Mouse (Mus musculus): ENCODE measurements at regions not wholly inside any gene's neighbourhood (a gene's known extent, or its start where the extent isn't known, plus 50 kb on each side); places are given as distances from the start of the nearest gene placed in this dataset.

- WGBS, result 60% methylated on average over 8 of the region's 8 CpGs
- no peaks in the 10 kb centered on the region for H3K9me3 ChIP-seq
- H3K36me3 ChIP-seq, result no peaks in the 10 kb centered on the region
- H3K27me3 ChIP-seq, result no peaks in the 10 kb centered on the region
- H3K27ac ChIP-seq (replicated peaks), result no peak overlapping the region
- no peaks in the 10 kb centered on the region for H3K4me1 ChIP-seq
- 0 out of 2 replicates have a peak, but pooled peaks have one; percentile 6 for ATAC-seq (ENCODE audit: low FRiP score, low read depth)
- no peak overlapping the region for H3K9ac ChIP-seq (replicated peaks)
- H3K4me2 ChIP-seq (replicated peaks), result no peak overlapping the region
- H3K4me3 ChIP-seq, result no peak overlapping the region
Measured at GRCm38 (mm10) chr9:87432072-87432471, 176.7 kb upstream of the Cep162 start.

- no peak overlapping the region for H3K9ac ChIP-seq (replicated peaks)
Measured at GRCm38 (mm10) chr9:87431523-87431922, 176.2 kb upstream of the Cep162 start.

GRCm38 (mm10) chr9:87425201-87425600 is 169.9 kb upstream of the Cep162 start:
- Histone ChIP-seq H3K4me3 (no peak overlapping the region), H3K27me3 (peaks cover 11% of the 10 kb centered on the region; the same call in 1 of the 2 replicates), H3K36me3 (no peaks in the 10 kb centered on the region), H3K27ac (replicated peaks) (no peak overlapping the region), H3K9me3 (no peaks in the 10 kb centered on the region), H3K9ac (replicated peaks) (no peak overlapping the region), H3K4me1 (no peaks in the 10 kb centered on the region), H3K4me2 (replicated peaks) (no peak overlapping the region)
- ATAC-seq (ENCODE audit: low FRiP score, low read depth), result no peak
- WGBS, result 72% methylated on average over 4 of the region's 4 CpGs

More at GRCm38 (mm10) chr9:87431523-87431922, 176.2 kb upstream of the Cep162 start:
- ATAC-seq (ENCODE audit: low FRiP score, low read depth), result no peak
- H3K4me3 ChIP-seq, result no peak overlapping the region
- no peaks in the 10 kb centered on the region for H3K9me3 ChIP-seq
- H3K4me1 ChIP-seq, result no peaks in the 10 kb centered on the region
- no peak overlapping the region for H3K4me2 ChIP-seq (replicated peaks)
- 70% methylated on average over 7 of the region's 7 CpGs for WGBS
- H3K27me3 ChIP-seq, result no peaks in the 10 kb centered on the region; the same call in 1 of the 2 replicates
- no peak overlapping the region for H3K27ac ChIP-seq (replicated peaks)
- no peaks in the 10 kb centered on the region for H3K36me3 ChIP-seq

DNA sequence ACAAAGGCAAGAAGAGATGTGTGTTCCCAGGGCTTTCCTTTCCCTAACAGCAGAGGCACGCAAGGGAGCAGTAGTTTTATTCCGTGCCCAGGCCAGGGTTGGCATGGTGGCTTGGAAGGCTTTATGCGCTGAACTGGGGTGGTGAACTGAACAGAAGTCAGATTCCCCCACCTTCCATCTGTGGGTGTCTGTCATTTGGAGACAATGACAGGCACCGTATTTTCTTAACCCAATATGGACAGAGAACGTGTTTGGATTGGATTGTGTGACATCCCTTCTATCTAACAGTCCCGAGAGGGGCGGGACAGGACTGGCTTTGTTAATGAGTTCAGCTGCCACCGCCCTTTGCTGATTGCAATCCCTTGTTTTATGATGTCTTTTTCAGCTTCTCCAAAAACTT is 165.8 kb upstream of the Cep162 start:
- Histone ChIP-seq H3K4me3 (no peak overlapping the region), H3K27ac (replicated peaks) (no peak overlapping the region), H3K36me3 (no peaks in the 10 kb centered on the region), H3K27me3 (peaks cover 11% of the 10 kb centered on the region; the same call in 1 of the 2 replicates), H3K9me3 (no peaks in the 10 kb centered on the region), H3K4me1 (no peaks in the 10 kb centered on the region), H3K9ac (replicated peaks) (no peak overlapping the region), H3K4me2 (replicated peaks) (no peak overlapping the region)
- no peak for ATAC-seq (ENCODE audit: low FRiP score, low read depth)
- WGBS, result 51% methylated on average over 8 of the region's 8 CpGs

- H3K27me3 ChIP-seq, result peaks cover 11% of the 10 kb centered on the region; the same call in 1 of the 2 replicates
- H3K9me3 ChIP-seq, result no peaks in the 10 kb centered on the region
- H3K4me2 ChIP-seq (replicated peaks), result no peak overlapping the region
- no peaks in the 10 kb centered on the region for H3K36me3 ChIP-seq
- H3K27ac ChIP-seq (replicated peaks), result no peak overlapping the region
- WGBS, result 14% methylated on average over 12 of the region's 12 CpGs
- no peak overlapping the region for H3K9ac ChIP-seq (replicated peaks)
- no peak overlapping the region for H3K4me3 ChIP-seq
- no peaks in the 10 kb centered on the region for H3K4me1 ChIP-seq
- peak; percentile 60 for ATAC-seq (ENCODE audit: low FRiP score, low read depth)
Measured at GRCm38 (mm10) chr9:87419376-87419775, 164.0 kb upstream of the Cep162 start.

DNA sequence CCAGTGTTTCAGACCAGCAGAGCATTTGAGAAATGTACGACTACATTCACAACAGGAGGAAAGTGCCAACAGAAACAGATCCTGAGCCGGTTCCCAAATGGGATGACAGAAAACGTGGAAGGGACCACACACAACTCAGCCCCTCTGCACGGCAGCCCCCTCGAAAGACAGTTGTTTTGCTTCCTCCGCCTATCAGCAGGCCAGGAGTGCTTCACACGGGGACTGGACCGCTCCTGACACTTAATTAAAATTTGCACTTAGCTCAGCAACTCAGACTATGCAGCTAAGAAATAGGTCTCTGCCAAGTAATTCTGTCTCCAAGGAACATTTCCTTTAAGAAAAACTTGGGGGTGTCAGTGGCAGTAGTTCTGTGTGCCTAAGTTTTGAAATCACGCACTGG is 157.6 kb upstream of the Cep162 start:
- no peak overlapping the region for H3K9ac ChIP-seq (replicated peaks)
- H3K27me3 ChIP-seq, result no peaks in the 10 kb centered on the region; the same call in 1 of the 2 replicates
- 54% methylated on average over 9 of the region's 9 CpGs for WGBS
- H3K9me3 ChIP-seq, result no peaks in the 10 kb centered on the region
- no peak overlapping the region for H3K4me3 ChIP-seq
- no peaks in the 10 kb centered on the region for H3K4me1 ChIP-seq
- no peak for ATAC-seq (ENCODE audit: low FRiP score, low read depth)
- no peak overlapping the region for H3K4me2 ChIP-seq (replicated peaks)
- no peak overlapping the region for H3K27ac ChIP-seq (replicated peaks)
- no peaks in the 10 kb centered on the region for H3K36me3 ChIP-seq

DNA sequence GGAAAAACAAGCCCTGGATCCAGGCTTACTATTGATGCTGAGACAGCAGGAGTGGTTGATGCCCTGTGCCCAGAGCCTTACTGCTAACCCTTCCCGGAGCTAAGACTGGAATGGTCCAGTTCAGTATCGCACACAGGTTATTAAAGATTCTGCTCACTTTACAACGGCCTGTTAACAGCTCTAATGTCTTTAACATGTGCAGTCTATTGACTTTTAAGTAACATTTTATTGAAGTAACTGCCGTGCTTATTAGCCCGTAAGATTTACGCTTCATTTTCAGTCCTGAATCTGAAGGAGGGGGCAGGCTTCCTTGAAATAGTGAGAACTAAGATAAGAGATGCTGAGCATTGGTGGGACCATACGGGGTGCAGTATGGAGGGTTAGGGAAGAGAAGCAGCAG is 155.7 kb upstream of the Cep162 start:
- Histone ChIP-seq H3K36me3 (no peaks in the 10 kb centered on the region), H3K27ac (replicated peaks) (no peak overlapping the region), H3K9me3 (no peaks in the 10 kb centered on the region), H3K9ac (replicated peaks) (no peak overlapping the region), H3K4me3 (no peak overlapping the region), H3K4me1 (no peaks in the 10 kb centered on the region), H3K27me3 (no peaks in the 10 kb centered on the region), H3K4me2 (replicated peaks) (no peak overlapping the region)
- no peak for ATAC-seq (ENCODE audit: low FRiP score, low read depth)
- WGBS, result 88% methylated on average over 7 of the region's 7 CpGs

GRCm38 (mm10) chr9:87409736-87410135 is 154.4 kb upstream of the Cep162 start:
- Histone ChIP-seq H3K4me1 (no peaks in the 10 kb centered on the region), H3K4me2 (replicated peaks) (no peak overlapping the region), H3K9me3 (no peaks in the 10 kb centered on the region), H3K36me3 (no peaks in the 10 kb centered on the region), H3K27me3 (no peaks in the 10 kb centered on the region), H3K4me3 (no peak overlapping the region), H3K9ac (replicated peaks) (no peak overlapping the region), H3K27ac (replicated peaks) (no peak overlapping the region)
- no peak for ATAC-seq (ENCODE audit: low FRiP score, low read depth)
- 97% methylated on average over 3 of the region's 3 CpGs for WGBS

GRCm38 (mm10) chr9:87408805-87409204 is 153.5 kb upstream of the Cep162 start:
- H3K36me3 ChIP-seq, result no peaks in the 10 kb centered on the region
- H3K27me3 ChIP-seq, result no peaks in the 10 kb centered on the region
- no peak overlapping the region for H3K9ac ChIP-seq (replicated peaks)
- H3K4me2 ChIP-seq (replicated peaks), result no peak overlapping the region
- WGBS, result 90% methylated on average over 8 of the region's 8 CpGs
- no peaks in the 10 kb centered on the region for H3K4me1 ChIP-seq
- no peak overlapping the region for H3K4me3 ChIP-seq
- H3K27ac ChIP-seq (replicated peaks), result no peak overlapping the region
- H3K9me3 ChIP-seq, result no peaks in the 10 kb centered on the region
- ATAC-seq (ENCODE audit: low FRiP score, low read depth), result no peak

DNA sequence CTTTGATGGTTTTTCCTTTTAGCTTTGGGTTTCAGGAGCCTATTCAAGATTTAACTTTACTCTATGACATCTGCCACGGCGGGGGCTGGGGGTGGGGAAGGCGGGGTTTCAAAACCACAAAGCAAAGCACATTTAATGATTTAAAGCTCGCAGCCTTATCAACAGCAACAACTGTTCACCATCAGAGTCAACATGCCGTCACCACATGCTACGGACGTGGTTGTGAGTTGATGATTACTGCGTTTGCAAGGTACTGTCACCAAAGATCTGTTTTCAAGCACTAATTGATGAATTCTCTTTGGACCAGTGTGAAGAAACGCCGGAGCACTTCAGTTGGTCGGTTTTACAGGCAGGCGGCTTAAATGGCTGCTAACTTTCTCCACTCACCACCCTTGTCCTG is 151.1 kb upstream of the Cep162 start:
- Histone ChIP-seq H3K36me3 (no peaks in the 10 kb centered on the region), H3K4me2 (replicated peaks) (no peak overlapping the region), H3K27me3 (no peaks in the 10 kb centered on the region), H3K9ac (replicated peaks) (no peak overlapping the region), H3K9me3 (no peaks in the 10 kb centered on the region), H3K4me1 (no peaks in the 10 kb centered on the region), H3K4me3 (no peak overlapping the region), H3K27ac (replicated peaks) (no peak overlapping the region)
- 84% methylated on average over 12 of the region's 12 CpGs for WGBS
- ATAC-seq (ENCODE audit: low FRiP score, low read depth), result no peak

DNA sequence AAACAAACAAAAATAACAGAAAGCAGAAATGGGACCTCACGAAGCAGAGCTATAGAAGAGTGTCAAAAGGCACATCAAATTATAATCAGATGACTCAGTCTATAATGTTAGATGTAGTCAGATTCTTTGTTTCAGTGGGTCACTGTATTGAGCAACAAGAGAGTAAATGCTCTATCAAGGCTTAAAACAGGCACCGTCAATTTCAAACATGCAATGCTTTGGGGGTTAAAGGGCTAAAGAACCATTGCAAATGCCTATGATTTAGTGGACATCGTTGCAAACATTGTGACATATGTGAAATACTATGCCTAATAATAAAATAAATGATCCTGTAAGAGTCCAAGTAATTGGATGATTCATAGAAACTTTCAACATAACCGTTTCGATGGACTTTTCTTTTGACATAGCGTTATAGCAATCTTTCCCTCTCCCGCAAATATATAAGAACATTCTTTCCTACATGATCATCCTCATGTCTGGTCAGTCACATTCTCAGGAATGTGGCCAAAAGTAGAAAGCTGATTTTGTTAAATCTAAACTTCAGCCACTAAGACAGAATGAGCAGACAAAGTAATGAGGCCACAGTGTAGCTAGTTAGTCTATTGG is 149.9 kb upstream of the Cep162 start:
- Histone ChIP-seq H3K9me3 (no peaks in the 10 kb centered on the region), H3K27ac (replicated peaks) (no peak overlapping the region), H3K4me3 (no peak overlapping the region), H3K36me3 (no peaks in the 10 kb centered on the region), H3K4me2 (replicated peaks) (no peak overlapping the region), H3K9ac (replicated peaks) (no peak overlapping the region), H3K4me1 (no peaks in the 10 kb centered on the region), H3K27me3 (no peaks in the 10 kb centered on the region)
- WGBS, result 93% methylated on average over 7 of the region's 7 CpGs
- no peak for ATAC-seq (ENCODE audit: low FRiP score, low read depth)

DNA sequence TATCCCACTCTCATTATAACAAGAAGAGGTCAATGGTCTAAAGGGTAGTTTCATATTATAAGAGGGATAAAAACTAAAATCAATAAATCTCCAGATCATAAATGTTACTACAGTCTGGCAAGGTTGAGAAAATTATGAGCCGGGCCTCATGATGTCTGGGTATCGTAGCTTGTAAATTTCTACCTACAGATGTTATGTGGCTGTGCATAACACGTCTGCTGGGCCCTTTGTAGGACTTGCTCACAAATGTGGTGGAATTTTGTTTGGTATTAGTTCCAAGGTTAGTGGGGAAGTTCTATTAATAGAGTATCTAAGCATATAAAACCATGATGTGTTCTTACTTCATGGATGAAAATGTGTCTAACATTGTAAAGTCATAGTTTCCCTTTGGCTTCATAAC is 146.7 kb upstream of the Cep162 start:
- H3K9ac ChIP-seq (replicated peaks), result no peak overlapping the region
- H3K4me3 ChIP-seq, result no peak overlapping the region
- WGBS, result 90% methylated on average over 3 of the region's 3 CpGs
- no peak overlapping the region for H3K4me2 ChIP-seq (replicated peaks)
- no peaks in the 10 kb centered on the region for H3K9me3 ChIP-seq
- ATAC-seq (ENCODE audit: low FRiP score, low read depth), result no peak
- H3K27me3 ChIP-seq, result no peaks in the 10 kb centered on the region
- H3K27ac ChIP-seq (replicated peaks), result no peak overlapping the region
- H3K36me3 ChIP-seq, result no peaks in the 10 kb centered on the region
- no peaks in the 10 kb centered on the region for H3K4me1 ChIP-seq

DNA sequence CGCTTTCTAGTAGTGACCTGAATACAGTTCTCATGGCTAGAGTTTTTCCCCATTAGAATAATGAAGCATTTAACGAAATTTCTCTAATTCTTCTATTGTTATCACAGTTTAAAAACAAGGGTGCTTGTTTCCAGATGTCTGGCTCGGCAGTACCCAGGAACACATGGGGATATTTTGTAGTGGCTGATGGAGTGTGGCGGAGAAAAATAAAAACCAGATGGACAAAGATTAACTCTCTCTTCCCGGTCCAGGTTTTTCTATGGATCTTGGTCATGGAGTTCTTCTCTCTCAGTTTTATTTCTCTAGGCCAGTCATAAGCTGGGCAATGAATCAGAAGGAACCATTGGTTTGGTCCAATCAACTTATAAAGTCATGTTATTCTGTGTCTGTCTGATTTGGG is 132.2 kb upstream of the Cep162 start:
- Histone ChIP-seq H3K27ac (replicated peaks) (no peak overlapping the region), H3K4me2 (replicated peaks) (no peak overlapping the region), H3K36me3 (no peaks in the 10 kb centered on the region), H3K9ac (replicated peaks) (no peak overlapping the region), H3K27me3 (peaks cover 3% of the 10 kb centered on the region; the same call in 1 of the 2 replicates), H3K9me3 (no peaks in the 10 kb centered on the region), H3K4me3 (no peak overlapping the region), H3K4me1 (no peaks in the 10 kb centered on the region)
- 74% methylated on average over 5 of the region's 5 CpGs for WGBS
- no peak for ATAC-seq (ENCODE audit: low FRiP score, low read depth)
